26 mouse cellular contexts compared by ENCODE assay signal in the genomic region with DNA sequence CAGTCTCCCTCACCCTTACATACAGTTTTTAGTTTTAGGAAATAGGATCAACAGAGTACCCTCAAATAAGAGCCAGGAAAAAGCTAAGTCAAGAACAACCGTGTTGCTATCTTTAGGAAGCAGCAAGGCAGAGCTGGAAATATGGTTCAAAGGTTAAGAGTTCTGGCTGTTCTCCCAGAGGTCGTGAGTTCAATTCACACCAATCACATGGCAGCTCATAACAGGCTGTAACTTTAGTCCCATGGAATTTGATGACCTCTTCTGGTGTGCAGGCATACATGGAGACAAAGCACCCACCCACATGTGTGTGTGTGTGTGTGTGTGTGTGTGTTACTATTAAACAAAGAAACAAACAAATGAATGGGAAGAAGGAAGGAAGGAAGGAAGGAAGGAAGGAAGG.
A peak's percentile ranks its signal among the peaks of the same experiment; 100 is the strongest.
DNase-seq lines count a peak whose midpoint lies in the region; ATAC-seq and TF ChIP-seq lines count a peak whose summit lies in the region.
"Had no signal": no experiment of that assay in that cellular context is flagged by ENCODE, and none has a peak within 500 bp of the region (broad histone marks: within the 10 kb centered on the region; RNA-seq: fewer than 3 reads in every experiment).

No protein-coding gene starts in this region.

- no peak for ATAC-seq in lung, embryonic 14.5 days (ENCODE audit: insufficient read depth)
- ATAC-seq: forebrain, embryonic 14.5 days; midbrain, embryonic 13.5 days; Patski had no signal

- TF ChIP-seq CTCF in lung, embryonic 14.5 days (IDR thresholded peaks at IDR 0.05; ENCODE audit: low read depth): no peak

- WGBS in lung, embryonic 14.5 days: 30% methylated on average over 2 of the region's 2 CpGs

- no peak overlapping the region for H3K27ac ChIP-seq in lung, embryonic 14.5 days (ENCODE audit: low read depth)
- H3K27ac ChIP-seq: hindbrain, embryonic 12.5 days; kidney, postnatal 0 days; lung, embryonic 15.5 days; midbrain, embryonic 13.5 days; stomach, postnatal 0 days had no signal

- no peaks in the 10 kb centered on the region for H3K27me3 ChIP-seq in lung, embryonic 14.5 days (ENCODE audit: insufficient read depth, low read length)
- H3K27me3 ChIP-seq: CH12.LX; heart, embryonic 12.5 days; hindbrain, embryonic 12.5 days; lung, embryonic 15.5 days; megakaryocyte, embryonic 14.5 days; midbrain, embryonic 13.5 days; Patski had no signal

- no peak overlapping the region for H3K4me3 ChIP-seq in lung, embryonic 14.5 days (ENCODE audit: low read depth, low read length)
- H3K4me3 ChIP-seq: heart, embryonic 12.5 days; hindbrain, embryonic 12.5 days; lung, embryonic 15.5 days; megakaryocyte, embryonic 14.5 days; midbrain, embryonic 13.5 days had no signal

- no peak overlapping the region for H3K4me2 ChIP-seq in lung, embryonic 14.5 days
- H3K4me2 ChIP-seq: heart, embryonic 12.5 days; hindbrain, embryonic 12.5 days; liver, embryonic 11.5 days; lung, embryonic 15.5 days; midbrain, embryonic 13.5 days had no signal

- no peak overlapping the region for H3K9ac ChIP-seq in lung, embryonic 14.5 days
- H3K9ac ChIP-seq: heart, embryonic 12.5 days; hindbrain, embryonic 12.5 days; lung, embryonic 15.5 days; midbrain, embryonic 13.5 days had no signal

- H3K36me3 ChIP-seq in lung, embryonic 14.5 days (ENCODE audit: insufficient read depth): no peaks in the 10 kb centered on the region
- H3K36me3 ChIP-seq: G1E; heart, embryonic 12.5 days; hindbrain, embryonic 12.5 days; lung, embryonic 15.5 days; midbrain, embryonic 13.5 days had no signal

- no peaks in the 10 kb centered on the region for H3K9me3 ChIP-seq in lung, embryonic 14.5 days (ENCODE audit: low read depth, low read length)
- H3K9me3 ChIP-seq: G1E; heart, embryonic 12.5 days; hindbrain, embryonic 12.5 days; lung, embryonic 15.5 days; megakaryocyte, embryonic 14.5 days; midbrain, embryonic 13.5 days had no signal

- H3K4me1 ChIP-seq in lung, embryonic 14.5 days (ENCODE audit: insufficient read depth): no peaks in the 10 kb centered on the region
- H3K4me1 ChIP-seq: heart, embryonic 12.5 days; hindbrain, embryonic 12.5 days; lung, embryonic 15.5 days; megakaryocyte, embryonic 14.5 days; midbrain, embryonic 13.5 days had no signal

- DNase-seq in heart, adult 18-20 months: peak; percentile 9 to 19
- no peak for DNase-seq in heart, adult 9 months (ENCODE audit: low spot score in 2 of 2)
- peak; percentile 38 for DNase-seq in lung, embryonic 14.5 days
- no peak for DNase-seq in lung, postnatal 4 days
- DNase-seq in kidney, adult 9 months: peak; percentile 73
- DNase-seq in kidney, postnatal 25 days: peak; percentile 36 to 52
- DNase-seq in cerebellum, postnatal 25 days: no peak
- DNase-seq: adrenal gland, adult 2 months; B cell, adult 2 months; cerebellum, adult 2 months; heart, postnatal 10 days; layer of hippocampus, postnatal 36 days; thymus, adult 2 months; thymus, postnatal 4 days had no signal

Comparison
In these comparisons a context has a peak if more than half of its experiments do, and no peak if none do; other contexts are left out.
1. DNase-seq: peak in heart, adult 18-20 months (2 of 2), lung, embryonic 14.5 days (single experiment), kidney, adult 9 months (single experiment) and kidney, postnatal 25 days (2 of 2); none in heart, adult 9 months (0 of 2), lung, postnatal 4 days (0 of 2) and cerebellum, postnatal 25 days (0 of 2).